Mouse (Mus musculus) thymus, adult 2 months (tissue): ENCODE measurements around the gene Psrc1.

Experiments
- CTCF ChIP-seq: fragments of 200-500 bp; IDR thresholded peaks from 2 replicates; pipeline ENCODE4 v1.5.1; 2012; ENCODE audit warnings: mild to moderate bottlenecking, control low read depth, low read length, moderate library complexity, borderline replicate concordance; ENCODE audit not compliant: control insufficient read depth, poor library complexity, insufficient read depth; ENCODE audit errors: extremely low read depth
- POLR2A ChIP-seq: fragments of 200-500 bp; IDR thresholded peaks from 2 replicates; pipeline ENCODE4 v1.6.1; 2012; ENCODE audit warnings: mild to moderate bottlenecking, low read length, control low read depth, moderate library complexity; ENCODE audit not compliant: control insufficient read depth, poor library complexity, insufficient read depth; ENCODE audit errors: extremely low read depth

DNA sequence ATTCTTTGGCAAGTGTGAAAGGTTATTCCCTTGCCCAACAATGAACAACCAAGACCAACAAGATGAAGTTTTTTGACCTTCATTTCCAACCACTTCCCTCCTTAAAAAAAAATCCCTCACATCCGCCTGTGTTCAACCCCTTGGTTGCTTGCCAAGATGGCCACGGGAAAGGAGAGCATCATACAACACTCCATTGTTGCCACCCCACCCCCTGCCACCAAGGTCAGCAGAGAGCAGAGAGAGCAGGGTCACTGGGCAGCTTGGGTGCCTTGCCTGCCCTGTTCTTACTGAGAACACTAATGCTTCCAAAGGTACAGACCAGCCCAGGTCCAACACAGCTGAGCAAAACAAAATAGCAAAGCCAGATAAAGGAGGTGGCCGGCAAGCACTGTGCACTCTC is 11.4 kb upstream of the Psrc1 start:
- TF ChIP-seq POLR2A (no peak), CTCF (no peak)
